Mouse (Mus musculus) heart, adult 2 months (tissue): ENCODE data around the gene Fndc3b.

Source experiments
- CTCF ChIP-seq: fragments of 200-600 bp; IDR thresholded peaks from 2 replicates; pipeline ENCODE4 v1.8.1; 2022; ENCODE audit warnings: antibody characterized with exemption, mild to moderate bottlenecking, moderate library complexity
- EP300 ChIP-seq: fragments of 200-500 bp; IDR thresholded peaks from 2 replicates; pipeline ENCODE4 v1.6.1; 2011; ENCODE audit warnings: low read depth, low read length, control low read depth; ENCODE audit not compliant: insufficient read depth
- POLR2A ChIP-seq: fragments of 200-500 bp; IDR thresholded peaks from 2 replicates; pipeline ENCODE4 v1.6.1; 2011; ENCODE audit warnings: mild to moderate bottlenecking, low read depth, low read length, control low read depth; ENCODE audit not compliant: insufficient read depth

DNA sequence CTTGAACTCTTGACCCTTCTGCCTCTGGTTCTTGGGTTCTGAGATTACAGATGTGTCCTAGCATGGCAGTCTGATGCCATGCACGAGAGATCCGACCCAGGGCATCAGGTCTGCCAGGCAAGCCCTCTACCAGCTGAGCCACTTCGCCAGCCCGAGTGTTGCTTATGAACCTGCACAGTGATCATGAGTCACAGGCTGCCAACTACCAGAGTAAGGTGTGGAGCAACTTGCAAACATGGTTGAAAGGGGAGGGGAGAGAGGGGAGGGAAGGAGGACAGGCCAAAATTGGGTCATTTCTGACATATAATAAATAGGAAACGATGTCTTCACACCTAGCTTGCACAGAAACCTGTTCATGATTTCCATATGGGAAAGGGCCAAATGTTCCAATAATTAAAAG is 17.0 kb downstream of the Fndc3b start:
- TF ChIP-seq CTCF (no peak), EP300 (no peak), POLR2A (no peak)
